Mouse (Mus musculus) hindbrain, embryonic 16.5 days (tissue): ENCODE results near the gene Slc34a3. TPM values are rescaled to one million over a fixed set of nuclear protein-coding genes. Genes with fewer than 3 reads are reported as not detected.
"Not testable (repeated sequence)": the region's sequence is repeated elsewhere in the genome, so short reads cannot be mapped to it uniquely, and the experiment has no call there.

ENCODE experiments used
- ATAC-seq: fragments of 200-750 bp; cut with Nextera tagmentation; 2 replicates; pipeline ENCODE4 v1.8.0; 2017; ENCODE audit warnings: moderate TSS enrichment, moderate library complexity
- H3K27ac ChIP-seq: fragments of 300-500 bp; sonication (generic); 2 replicates; pipeline ENCODE4 v1.5.1; 2014; ENCODE audit warnings: low read depth, mild to moderate bottlenecking, control low read depth, low read length, moderate library complexity
- H3K27me3 ChIP-seq: fragments of 300-500 bp; sonication (generic); replicated peaks from 2 replicates; pipeline ENCODE4 v1.6.1; 2014; ENCODE audit warnings: low read length; ENCODE audit not compliant: control insufficient read depth, insufficient read depth
- H3K36me3 ChIP-seq: fragments of 300-500 bp; sonication (generic); 2 replicates; pipeline ENCODE4 v1.6.1; 2014; ENCODE audit warnings: mild to moderate bottlenecking, low read length, moderate library complexity, mixed read lengths; ENCODE audit not compliant: control insufficient read depth, insufficient read depth
- H3K4me1 ChIP-seq: fragments of 300-500 bp; sonication (generic); 2 replicates; pipeline ENCODE4 v1.6.1; 2014; ENCODE audit warnings: low read depth, low read length; ENCODE audit not compliant: control insufficient read depth, insufficient read depth
- H3K4me2 ChIP-seq: fragments of 300-500 bp; sonication (generic); 2 replicates; pipeline ENCODE4 v1.6.1; 2014; ENCODE audit warnings: mild to moderate bottlenecking, low read length, control low read depth, moderate library complexity
- H3K4me3 ChIP-seq: fragments of 300-500 bp; sonication (generic); 2 replicates; pipeline ENCODE4 v1.5.1; 2014; ENCODE audit warnings: mild to moderate bottlenecking, low read length, control low read depth, moderate library complexity
- H3K9ac ChIP-seq: fragments of 300-500 bp; sonication (generic); 2 replicates; pipeline ENCODE4 v1.6.1; 2014; ENCODE audit warnings: low read depth, mild to moderate bottlenecking, control low read depth, low read length, moderate library complexity
- H3K9me3 ChIP-seq: fragments of 300-500 bp; sonication (generic); 2 replicates; pipeline ENCODE4 v1.6.1; 2014; ENCODE audit warnings: mild to moderate bottlenecking, low read length, moderate library complexity; ENCODE audit not compliant: control insufficient read depth
- WGBS: fragments of 180-500 bp; shearing (Covaris S2); extraction: QIAGEN DNeasy Blood & Tissue Kit; methylation state at CpG from one replicate; pipeline ENCODE4 v1.1.7; 2014; 5-methylcytosine and 5-hydroxymethylcytosine counted together
- polyA plus RNA-seq: library from polyadenylated mRNA; unstranded; fragments of >200 nt; fragmentation: Nextera tagmentation; extraction: Ambion mirVana; gene quantifications from 2 replicates; pipeline ENCODE4 v1.2.1, GENCODE M21; 2015

Slc34a3 gene
- polyA plus RNA-seq, 1 experiment from 2014 or later, result not detected

GRCm38 (mm10) chr2:25257250-25257649 is 23.1 kb upstream of the Slc34a3 start:
- not testable (repeated sequence) for H3K9ac ChIP-seq, H3K4me3 ChIP-seq, H3K9me3 ChIP-seq, H3K27me3 ChIP-seq, ATAC-seq, H3K27ac ChIP-seq, H3K36me3 ChIP-seq, H3K4me2 ChIP-seq
- peaks cover 19% of the 10 kb centered on the region for H3K4me1 ChIP-seq
- 91% methylated on average over 5 of the region's 5 CpGs for WGBS

GRCm38 (mm10) chr2:25256443-25257109 is 22.4 kb upstream of the Slc34a3 start:
- not testable (repeated sequence) for ATAC-seq, H3K9ac ChIP-seq, H3K36me3 ChIP-seq, H3K9me3 ChIP-seq, H3K27ac ChIP-seq, H3K27me3 ChIP-seq
- Histone ChIP-seq H3K4me1 (peaks cover 19% of the 10 kb centered on the region), H3K4me3 (peak overlapping the region; percentile 99), H3K4me2 (peak overlapping the region; percentile 96)
- WGBS, result 56% methylated on average over 11 of the region's 12 CpGs

- WGBS, result 0% methylated on average over 39 of the region's 39 CpGs
- no peaks in the 10 kb centered on the region for H3K9me3 ChIP-seq
- H3K4me1 ChIP-seq, result peaks cover 19% of the 10 kb centered on the region
- peak within 1 kb of the TSS; percentile 86 for H3K27ac ChIP-seq
- H3K9ac ChIP-seq, result peak within 1 kb of the TSS; percentile 97
- peak within 1 kb of the TSS; percentile 99 for H3K4me3 ChIP-seq
- peak within 1 kb of the TSS; percentile 96 for H3K4me2 ChIP-seq
- peaks cover 2% of the 10 kb centered on the region; the same call in 1 of the 2 replicates for H3K36me3 ChIP-seq
- no peaks in the 10 kb centered on the region for H3K27me3 ChIP-seq
- peak; percentile 91 for ATAC-seq
Measured at GRCm38 (mm10) chr2:25255284-25255779, 21.2 kb upstream of the Slc34a3 start, which contains the start of gene Tmem203. Gene Tmem203 (plus strand): TSS chr2:25255439.

GRCm38 (mm10) chr2:25252331-25252730 is 18.2 kb upstream of the Slc34a3 start:
- no peak overlapping the region for H3K27ac ChIP-seq
- no peak overlapping the region for H3K4me3 ChIP-seq
- peaks cover 19% of the 10 kb centered on the region for H3K4me1 ChIP-seq
- ATAC-seq, result no peak
- WGBS, result 91% methylated on average over 1 of the region's 1 CpGs
- H3K9ac ChIP-seq, result no peak overlapping the region
- no peak overlapping the region for H3K4me2 ChIP-seq
- peaks cover 2% of the 10 kb centered on the region; the same call in 1 of the 2 replicates for H3K36me3 ChIP-seq
- H3K9me3 ChIP-seq, result no peaks in the 10 kb centered on the region
- H3K27me3 ChIP-seq, result no peaks in the 10 kb centered on the region

- H3K9me3 ChIP-seq, result no peaks in the 10 kb centered on the region
- peaks cover 16% of the 10 kb centered on the region for H3K4me1 ChIP-seq
- no peak within 1 kb of the TSS for H3K4me3 ChIP-seq
- no peaks in the 10 kb centered on the region for H3K27me3 ChIP-seq
- 86% methylated on average over 10 of the region's 10 CpGs for WGBS
- ATAC-seq, result no peak
- no peak within 1 kb of the TSS for H3K27ac ChIP-seq
- H3K9ac ChIP-seq, result no peak within 1 kb of the TSS
- H3K4me2 ChIP-seq, result no peak within 1 kb of the TSS
- H3K36me3 ChIP-seq, result peaks cover 12% of the 10 kb centered on the region
Measured at GRCm38 (mm10) chr2:25246183-25247072, 12.3 kb upstream of the Slc34a3 start, which contains the start of gene AL732309.1. Gene AL732309.1 (minus strand): TSS chr2:25246863.

GRCm38 (mm10) chr2:25244144-25244543 is 10.0 kb upstream of the Slc34a3 start:
- H3K27me3 ChIP-seq, result no peaks in the 10 kb centered on the region
- H3K36me3 ChIP-seq, result peaks cover 12% of the 10 kb centered on the region
- H3K9me3 ChIP-seq, result no peaks in the 10 kb centered on the region
- no peak overlapping the region for H3K4me3 ChIP-seq
- ATAC-seq, result no peak
- 89% methylated on average over 4 of the region's 4 CpGs for WGBS
- H3K4me1 ChIP-seq, result peaks cover 25% of the 10 kb centered on the region
- no peak overlapping the region for H3K27ac ChIP-seq
- H3K9ac ChIP-seq, result no peak overlapping the region
- H3K4me2 ChIP-seq, result no peak overlapping the region

- Histone ChIP-seq H3K4me2 (peak overlapping the region; percentile 87), H3K27me3 (peaks cover 2% of the 10 kb centered on the region; the same call in 1 of the 2 replicates)
- 78% methylated on average over 8 of the region's 8 CpGs for WGBS
Measured at GRCm38 (mm10) chr2:25243342-25243741, 9.2 kb upstream of the Slc34a3 start.

GRCm38 (mm10) chr2:25242101-25242506 is 7.9 kb upstream of the Slc34a3 start, which contains the start of the genes Rnf208 and Cysrt1:
Gene Rnf208 (plus strand): TSS chr2:25242255.
Gene Cysrt1 (minus strand): TSS chr2:25242452.
- H3K27ac ChIP-seq, result peak within 1 kb of the TSS; percentile 80
- WGBS, result 0% methylated on average over 46 of the region's 59 CpGs
- peak within 1 kb of the TSS; percentile 90 for H3K9ac ChIP-seq
- H3K4me1 ChIP-seq, result peaks cover 25% of the 10 kb centered on the region
- peak within 1 kb of the TSS; percentile 68 for H3K4me3 ChIP-seq
- ATAC-seq, result peak; percentile 62
- peak within 1 kb of the TSS; percentile 87 for H3K4me2 ChIP-seq
- peaks cover 2% of the 10 kb centered on the region; the same call in 1 of the 2 replicates for H3K27me3 ChIP-seq
- H3K36me3 ChIP-seq, result peaks cover 12% of the 10 kb centered on the region
- no peaks in the 10 kb centered on the region for H3K9me3 ChIP-seq

More at GRCm38 (mm10) chr2:25243342-25243741, 9.2 kb upstream of the Slc34a3 start:
- Histone ChIP-seq H3K4me1 (peaks cover 25% of the 10 kb centered on the region), H3K27ac (no peak overlapping the region), H3K9ac (peak overlapping the region; percentile 90), H3K36me3 (peaks cover 12% of the 10 kb centered on the region), H3K4me3 (peak overlapping the region; percentile 68), H3K9me3 (no peaks in the 10 kb centered on the region)
- no peak for ATAC-seq
